Mouse (Mus musculus) erythroblast, embryonic 14.5 days (primary cell): Measurements from ENCODE around the gene Sh3pxd2a.

Source experiments
- GATA1 ChIP-seq: IDR thresholded peaks from 2 replicates; pipeline ENCODE4 v1.6.1; 2012; ENCODE audit warnings: low read length, inconsistent platforms, mixed read lengths
- TAL1 ChIP-seq: IDR thresholded peaks from 3 replicates; pipeline ENCODE4 v1.6.1; 2012; ENCODE audit warnings: low read length, inconsistent platforms, mixed read lengths

- TF ChIP-seq TAL1 (no peak), GATA1 (no peak)
Measured at GRCm38 (mm10) chr19:47385971-47386370, 78.2 kb downstream of the Sh3pxd2a start.
